Mouse (Mus musculus): Measurements from ENCODE around the gene Mfsd2b. TPM values are rescaled to one million over a fixed set of nuclear protein-coding genes. Genes with fewer than 3 reads are reported as not detected.
"Not testable (repeated sequence)": the region's sequence is repeated elsewhere in the genome, so short reads cannot be mapped to it uniquely, and the experiment has no call there.

The Mfsd2b gene
- 1.8 and 2.2 TPM in 2 replicates for polyA plus RNA-seq (2015; fragmentation: Nextera tagmentation; extraction: Ambion mirVana)

GRCm38 (mm10) chr12:4874161-4874927 lies at the start of gene Mfsd2b:
Gene Mfsd2b (minus strand): TSS chr12:4874359.
- Histone ChIP-seq H3K4me2 (replicated peaks) (peak within 1 kb of the TSS; percentile 78), H3K4me1 (replicated peaks) (peaks cover 11% of the 10 kb centered on the region), H3K27me3 (no peaks in the 10 kb centered on the region), H3K9me3 (no peaks in the 10 kb centered on the region), H3K4me3 (replicated peaks) (peak within 1 kb of the TSS; percentile 43), H3K36me3 (peaks cover 9% of the 10 kb centered on the region), H3K9ac (replicated peaks) (peak within 1 kb of the TSS; percentile 65), H3K27ac (no peak within 1 kb of the TSS)
- ATAC-seq, result peak; percentile 89
- 4% methylated on average over 24 of the region's 24 CpGs for WGBS

- no peaks in the 10 kb centered on the region for H3K27me3 ChIP-seq
- no peaks in the 10 kb centered on the region for H3K9me3 ChIP-seq
- peak overlapping the region; percentile 99 for H3K27ac ChIP-seq
- peak overlapping the region; percentile 96 for H3K4me3 ChIP-seq (replicated peaks)
- no peaks in the 10 kb centered on the region for H3K36me3 ChIP-seq
- peak overlapping the region; percentile 85 for H3K4me2 ChIP-seq (replicated peaks)
- under 1% methylated on average over 47 of the region's 48 CpGs for WGBS
- H3K9ac ChIP-seq (replicated peaks), result peak overlapping the region; percentile 99
- peaks cover 29% of the 10 kb centered on the region for H3K4me1 ChIP-seq (replicated peaks)
- no peak; the same call in 1 of the 2 replicates for ATAC-seq
Observed at GRCm38 (mm10) chr12:4917805-4918591, 43.8 kb upstream of the Mfsd2b start.

GRCm38 (mm10) chr12:4916994-4917804 lies 43.0 kb upstream of the Mfsd2b start, which contains the start of gene Atad2b:
Gene Atad2b (plus strand): TSS chr12:4917353.
- peaks cover 29% of the 10 kb centered on the region for H3K4me1 ChIP-seq (replicated peaks)
- no peaks in the 10 kb centered on the region for H3K36me3 ChIP-seq
- ATAC-seq, result peak; percentile 98
- peak within 1 kb of the TSS; percentile 99 for H3K9ac ChIP-seq (replicated peaks)
- peak within 1 kb of the TSS; percentile 85 for H3K4me2 ChIP-seq (replicated peaks)
- H3K9me3 ChIP-seq, result no peaks in the 10 kb centered on the region
- H3K27me3 ChIP-seq, result no peaks in the 10 kb centered on the region
- peak within 1 kb of the TSS; percentile 99 for H3K27ac ChIP-seq
- WGBS, result under 1% methylated on average over 73 of the region's 89 CpGs
- peak within 1 kb of the TSS; percentile 96 for H3K4me3 ChIP-seq (replicated peaks)

DNA sequence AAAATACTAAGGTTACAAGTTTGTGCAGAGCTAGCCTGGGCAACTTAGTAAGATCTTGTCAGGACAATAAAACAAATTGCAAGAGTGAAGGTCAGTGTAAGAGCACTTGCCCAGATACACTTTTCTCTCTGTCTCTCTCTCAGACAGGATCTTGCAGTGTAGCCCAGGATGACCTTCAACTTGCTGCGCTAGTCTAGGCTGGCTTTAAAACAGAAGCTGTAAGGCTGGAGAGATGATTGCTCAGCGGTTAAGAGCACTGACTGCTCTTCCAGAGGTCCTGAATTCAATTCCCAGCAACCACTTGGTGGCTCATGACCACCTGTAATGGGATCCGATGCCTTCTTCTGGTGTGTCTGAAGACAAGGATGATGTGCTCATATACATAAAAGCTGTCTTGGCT lies 40.8 kb upstream of the Mfsd2b start:
- Histone ChIP-seq H3K4me1 (replicated peaks) (peaks cover 16% of the 10 kb centered on the region), H3K4me2 (replicated peaks) (no peak overlapping the region), H3K4me3 (replicated peaks) (no peak overlapping the region), H3K9ac (replicated peaks) (no peak overlapping the region), H3K36me3 (no peaks in the 10 kb centered on the region), H3K9me3 (no peaks in the 10 kb centered on the region), H3K27me3 (no peaks in the 10 kb centered on the region), H3K27ac (no peak overlapping the region)
- WGBS, result 86% methylated on average over 3 of the region's 3 CpGs
- no peak for ATAC-seq

GRCm38 (mm10) chr12:4914441-4914840 lies 40.3 kb upstream of the Mfsd2b start:
- H3K4me3 ChIP-seq (replicated peaks), result no peak overlapping the region
- no peak overlapping the region for H3K27ac ChIP-seq
- ATAC-seq, result no peak
- H3K9me3 ChIP-seq, result no peaks in the 10 kb centered on the region
- no peaks in the 10 kb centered on the region for H3K36me3 ChIP-seq
- peaks cover 11% of the 10 kb centered on the region for H3K4me1 ChIP-seq (replicated peaks)
- H3K27me3 ChIP-seq, result no peaks in the 10 kb centered on the region
- H3K4me2 ChIP-seq (replicated peaks), result no peak overlapping the region
- H3K9ac ChIP-seq (replicated peaks), result no peak overlapping the region
- 16% methylated on average over 3 of the region's 3 CpGs for WGBS

GRCm38 (mm10) chr12:4911716-4912115 lies 37.6 kb upstream of the Mfsd2b start:
- Histone ChIP-seq H3K36me3 (no peaks in the 10 kb centered on the region), H3K27ac (no peak overlapping the region), H3K27me3 (no peaks in the 10 kb centered on the region), H3K9ac (replicated peaks) (no peak overlapping the region), H3K4me3 (replicated peaks) (no peak overlapping the region), H3K9me3 (no peaks in the 10 kb centered on the region), H3K4me2 (replicated peaks) (no peak overlapping the region), H3K4me1 (replicated peaks) (no peaks in the 10 kb centered on the region)
- ATAC-seq, result no peak
- WGBS, result 91% methylated on average over 4 of the region's 4 CpGs

GRCm38 (mm10) chr12:4910496-4910895 lies 36.3 kb upstream of the Mfsd2b start:
- not testable (repeated sequence) for ATAC-seq; H3K9me3 ChIP-seq; H3K9ac ChIP-seq (replicated peaks); H3K4me3 ChIP-seq (replicated peaks); H3K4me1 ChIP-seq (replicated peaks); H3K4me2 ChIP-seq (replicated peaks); H3K27me3 ChIP-seq; H3K36me3 ChIP-seq; H3K27ac ChIP-seq
- WGBS, result 95% methylated on average over 1 of the region's 1 CpGs

DNA sequence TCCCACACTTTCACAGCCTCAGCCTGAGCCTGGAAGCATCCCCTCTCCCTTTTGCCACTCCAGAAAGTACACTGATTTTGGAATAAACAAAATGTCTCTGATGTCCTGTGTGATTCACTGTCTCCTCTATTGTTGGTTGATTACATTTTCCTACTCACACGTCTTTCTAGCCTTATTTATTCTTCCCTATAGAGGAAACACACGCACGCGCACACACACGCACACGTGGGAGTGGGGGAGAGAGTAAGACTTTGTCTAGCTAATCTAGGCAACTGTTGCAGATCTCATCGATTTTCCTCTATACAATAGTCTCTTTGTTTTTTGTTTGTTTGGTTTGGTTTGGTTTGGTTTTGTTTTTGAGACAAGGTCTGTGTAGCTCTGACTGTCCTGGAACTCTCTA lies 34.2 kb upstream of the Mfsd2b start:
- H3K4me3 ChIP-seq (replicated peaks), result no peak overlapping the region
- ATAC-seq, result no peak
- H3K27ac ChIP-seq, result no peak overlapping the region
- 94% methylated on average over 7 of the region's 7 CpGs for whole genome bisulfite sequencing
- no peak overlapping the region for H3K4me2 ChIP-seq (replicated peaks)
- peaks cover 3% of the 10 kb centered on the region; the same call in 1 of the 2 replicates for H3K4me1 ChIP-seq (replicated peaks)
- H3K36me3 ChIP-seq, result no peaks in the 10 kb centered on the region
- no peaks in the 10 kb centered on the region for H3K9me3 ChIP-seq
- H3K27me3 ChIP-seq, result no peaks in the 10 kb centered on the region
- H3K9ac ChIP-seq (replicated peaks), result no peak overlapping the region

DNA sequence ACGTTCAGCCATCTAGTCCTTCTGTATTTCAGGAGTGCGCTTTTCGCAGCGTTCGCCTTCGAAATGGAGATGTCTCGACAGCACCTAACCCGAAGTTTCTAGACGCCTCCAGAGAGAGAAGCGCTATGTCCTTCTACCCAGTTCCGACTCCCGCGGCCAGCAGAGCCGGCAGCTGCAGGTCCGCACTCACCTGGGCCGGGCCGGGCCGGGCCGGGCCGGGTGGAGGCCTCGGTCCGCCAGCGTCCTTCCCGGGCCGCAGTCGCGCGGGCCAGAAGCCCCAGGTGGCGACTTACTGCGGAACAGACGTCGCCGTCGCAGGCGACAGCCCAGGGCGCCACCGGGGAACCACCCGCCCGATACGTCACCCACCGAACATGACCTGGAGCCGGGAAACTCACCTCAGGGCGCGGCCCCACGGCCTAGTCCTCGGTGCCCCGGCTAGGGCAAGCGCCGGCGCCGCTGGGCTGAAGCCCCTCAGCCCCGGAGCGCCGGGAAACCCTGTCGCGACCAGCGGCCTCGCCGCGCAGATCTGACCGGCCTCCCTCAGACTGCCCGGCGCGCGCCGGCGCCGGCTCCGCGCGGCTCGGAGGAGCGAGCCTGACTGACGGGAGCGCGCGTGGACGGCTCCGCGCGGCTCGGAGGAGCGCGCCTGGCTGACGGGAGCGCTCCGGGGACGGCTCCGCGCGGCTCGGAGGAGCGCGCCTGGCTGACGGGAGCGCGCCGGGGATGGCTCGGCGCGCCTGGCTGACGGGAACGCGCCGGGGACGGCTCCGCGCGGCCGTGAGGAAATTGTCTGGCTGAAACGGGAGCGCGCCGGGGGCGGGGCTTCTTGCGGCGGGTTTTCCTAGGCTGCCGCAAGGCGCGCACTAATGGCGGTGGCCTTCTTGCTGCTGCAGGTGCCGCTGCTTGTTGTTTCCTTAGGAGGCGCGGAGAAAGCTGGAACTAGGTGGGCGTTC lies 33.1 kb upstream of the Mfsd2b start, which contains the start of gene Ubxn2a:
TSS of gene Ubxn2a (minus strand) at position 755 of the 956 bp plus-strand sequence.
- Histone ChIP-seq H3K4me3 (replicated peaks) (peak within 1 kb of the TSS; percentile 74), H3K36me3 (no peaks in the 10 kb centered on the region), H3K27ac (peak within 1 kb of the TSS; percentile 85), H3K9ac (replicated peaks) (peak within 1 kb of the TSS; percentile 82), H3K9me3 (no peaks in the 10 kb centered on the region), H3K27me3 (no peaks in the 10 kb centered on the region), H3K4me1 (replicated peaks) (peaks cover 3% of the 10 kb centered on the region; the same call in 1 of the 2 replicates), H3K4me2 (replicated peaks) (peak within 1 kb of the TSS; percentile 75)
- WGBS, result under 1% methylated on average over 124 of the region's 125 CpGs
- peak; percentile 97 for ATAC-seq

- ATAC-seq, result no peak
- Histone ChIP-seq H3K9ac (replicated peaks) (peak overlapping the region; percentile 82), H3K4me1 (replicated peaks) (peaks cover 3% of the 10 kb centered on the region; the same call in 1 of the 2 replicates), H3K4me2 (replicated peaks) (peak overlapping the region; percentile 75), H3K9me3 (no peaks in the 10 kb centered on the region), H3K36me3 (0 out of 2 replicates have a peak, but pooled peaks cover 4% of the 10 kb centered on the region), H3K27me3 (no peaks in the 10 kb centered on the region), H3K27ac (no peak overlapping the region), H3K4me3 (replicated peaks) (peak overlapping the region; percentile 74)
- 68% methylated on average over 7 of the region's 7 CpGs for WGBS
Observed at GRCm38 (mm10) chr12:4906476-4906875, 32.3 kb upstream of the Mfsd2b start.

Measured in midbrain, embryonic 13.5 days (tissue).